Mouse (Mus musculus) testis, postnatal 10 days (tissue): ENCODE results near the gene Ptgds.

Source experiments
- DNase-seq: peaks from one replicate; pipeline ENCODE4 v3.0.0; 2021; ENCODE audit warnings: low spot score

Ptgds gene

GRCm38 (mm10) chr2:25479551-25480311, 9.9 kb upstream of the Ptgds start:
- no peak for DNase-seq

DNA sequence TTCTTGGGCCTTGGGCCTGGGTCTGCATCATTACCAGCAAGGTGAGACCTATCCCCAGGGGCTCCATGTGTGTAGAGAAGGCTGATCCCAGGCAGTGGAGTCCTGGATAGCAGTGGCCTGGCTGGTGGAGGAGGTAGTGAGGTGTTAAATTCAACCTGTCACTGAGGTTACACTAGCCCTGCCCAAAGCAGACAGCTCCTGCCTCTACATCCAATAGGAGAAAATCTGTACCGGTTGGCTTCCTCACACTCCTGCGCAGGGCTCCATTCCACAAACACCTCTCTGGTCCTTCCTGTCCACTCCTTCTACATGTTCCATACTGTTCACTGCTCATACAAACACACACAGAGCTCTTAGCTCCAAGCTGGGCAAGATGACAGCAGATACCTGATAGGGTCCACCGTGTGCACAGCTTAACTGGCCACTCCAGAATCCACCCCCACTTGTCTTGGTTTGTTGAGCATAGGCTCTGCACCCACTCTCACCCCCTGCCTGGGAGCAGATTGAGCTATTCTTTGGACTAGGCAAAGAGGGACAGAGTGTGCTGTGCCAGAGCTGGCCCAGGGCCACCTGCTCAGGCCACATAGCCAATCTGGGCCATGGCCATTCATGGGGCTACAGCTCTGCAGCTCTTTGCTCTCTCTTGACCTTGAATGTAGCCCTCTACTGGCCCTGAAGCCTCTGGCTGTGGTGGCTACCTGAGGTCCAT, 8.3 kb upstream of the Ptgds start:
- DNase-seq, result peak; percentile 71

DNA sequence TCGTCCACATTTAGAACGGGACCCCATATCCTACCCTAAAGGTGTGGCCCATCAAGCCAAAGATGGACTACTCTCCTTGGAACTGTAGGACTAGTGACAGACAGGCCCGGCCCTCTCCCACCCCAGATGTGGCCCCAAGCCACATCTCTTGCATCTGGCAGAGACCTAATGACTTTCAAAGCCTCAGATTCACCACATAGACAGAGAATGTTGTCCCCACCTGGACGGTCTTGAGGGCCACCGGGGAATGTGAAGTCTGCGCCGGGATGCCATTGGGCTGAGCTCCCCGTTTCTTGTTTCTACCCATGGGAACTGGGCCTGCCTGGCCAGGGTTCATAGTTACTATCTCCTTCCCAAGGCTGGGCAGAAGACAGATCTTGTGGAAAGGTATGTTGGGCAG, 7.7 kb upstream of the Ptgds start:
- DNase-seq, result no peak

DNA sequence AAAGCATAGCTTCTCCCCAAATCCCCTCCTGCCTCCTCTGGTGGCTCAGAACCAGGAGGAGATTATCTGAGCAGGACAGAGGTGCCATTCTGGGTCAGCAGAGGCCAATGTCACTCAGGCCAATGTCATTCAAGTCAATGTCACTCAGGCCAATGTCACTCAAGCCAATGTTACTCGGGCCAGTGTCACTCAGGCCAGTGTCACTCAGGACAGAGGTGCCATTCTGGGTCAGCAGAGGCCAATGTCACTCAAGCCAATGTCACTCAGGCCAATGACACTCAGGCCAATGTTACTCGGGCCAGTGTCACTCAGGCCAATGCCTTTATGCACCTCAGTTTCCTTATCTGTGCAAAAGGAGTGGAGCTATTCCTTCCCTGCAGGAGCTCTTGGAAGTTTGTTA, 2.7 kb upstream of the Ptgds start:
- DNase-seq, result no peak

GRCm38 (mm10) chr2:25468962-25469915, 607 bp downstream of the Ptgds start:
- DNase-seq, result peak; percentile 70

DNA sequence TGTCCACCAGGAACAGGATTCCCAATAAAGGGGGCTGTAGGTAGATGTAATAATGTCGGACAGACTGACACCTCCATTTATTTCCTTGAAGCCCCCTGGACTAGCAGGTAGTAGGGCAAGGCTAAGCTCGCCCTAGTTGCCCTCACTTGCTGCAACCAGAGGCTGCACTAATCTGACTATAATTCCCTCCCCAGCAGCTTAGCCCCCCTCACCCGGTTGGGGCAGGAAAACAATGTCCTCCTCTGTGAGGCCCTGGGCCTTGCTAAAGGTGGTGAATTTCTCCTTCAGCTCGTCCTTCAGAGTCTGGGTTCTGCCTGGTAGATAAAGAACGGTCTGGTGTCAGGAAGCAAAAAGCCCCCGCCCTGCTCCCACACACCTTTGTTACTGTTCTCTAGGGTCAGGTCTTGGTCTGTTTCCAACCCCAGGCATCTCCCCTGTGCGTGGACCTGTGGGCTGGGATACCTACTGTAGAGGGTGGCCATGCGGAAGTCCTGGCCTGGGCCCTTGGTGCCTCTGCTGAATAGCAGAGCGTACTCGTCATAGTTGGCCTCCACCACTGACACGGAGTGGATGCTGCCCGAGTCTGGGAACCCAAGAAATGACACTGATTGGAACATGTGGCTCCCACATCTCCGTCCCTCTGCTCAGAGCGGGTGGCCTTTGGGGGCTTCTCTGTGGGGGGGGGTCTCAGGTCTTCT, 2.1 kb downstream of the Ptgds start:
- peak; percentile 63 for DNase-seq

GRCm38 (mm10) chr2:25465816-25466635, 3.8 kb downstream of the Ptgds start:
- no peak for DNase-seq

DNA sequence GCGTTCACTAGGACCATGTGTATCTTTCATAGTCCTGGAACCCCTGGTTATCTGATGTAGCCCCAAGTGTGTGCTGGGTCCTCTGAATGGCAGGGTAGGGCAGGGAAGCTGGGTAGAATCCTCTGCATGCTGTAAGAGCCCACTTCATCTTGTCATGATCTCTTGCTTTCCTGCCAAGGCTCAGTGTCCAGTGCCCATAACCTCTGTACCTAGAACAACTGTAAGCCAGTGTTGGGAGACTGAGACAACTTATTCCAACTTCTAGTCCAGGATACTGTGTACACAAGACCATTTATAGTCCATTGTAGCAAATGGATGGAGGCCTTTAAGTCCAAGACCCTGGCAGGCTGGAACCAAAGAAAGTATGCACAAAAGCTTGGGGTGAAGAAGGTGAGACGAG, 4.6 kb downstream of the Ptgds start:
- DNase-seq, result no peak

DNA sequence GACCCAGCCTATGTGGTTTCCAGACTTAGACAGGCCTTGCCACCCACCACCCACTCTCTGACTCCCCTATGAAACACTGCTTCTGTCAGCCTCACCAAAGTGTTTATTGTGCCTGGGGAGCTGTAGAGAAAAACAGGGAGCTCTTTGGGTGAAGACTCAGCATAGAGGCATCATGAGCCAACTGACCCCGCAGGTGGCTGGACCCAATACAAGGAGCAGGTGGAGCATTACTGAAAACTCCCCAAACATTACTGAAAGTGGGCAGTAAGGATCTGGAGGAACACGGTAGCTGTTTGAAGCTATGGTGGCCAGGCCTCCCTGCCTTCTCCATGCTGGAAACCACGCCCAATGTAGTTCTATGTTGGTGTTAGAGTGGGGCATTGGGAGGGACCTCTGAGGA, 6.2 kb downstream of the Ptgds start:
- DNase-seq, result no peak

- DNase-seq, result no peak
Observed at GRCm38 (mm10) chr2:25461407-25461806, 8.4 kb downstream of the Ptgds start.

GRCm38 (mm10) chr2:25460551-25461309, 9.1 kb downstream of the Ptgds start, which contains the start of gene Paxx:
Gene Paxx, minus strand, starts transcription at chr2:25461094.
- DNase-seq, result peak; percentile 89

DNA sequence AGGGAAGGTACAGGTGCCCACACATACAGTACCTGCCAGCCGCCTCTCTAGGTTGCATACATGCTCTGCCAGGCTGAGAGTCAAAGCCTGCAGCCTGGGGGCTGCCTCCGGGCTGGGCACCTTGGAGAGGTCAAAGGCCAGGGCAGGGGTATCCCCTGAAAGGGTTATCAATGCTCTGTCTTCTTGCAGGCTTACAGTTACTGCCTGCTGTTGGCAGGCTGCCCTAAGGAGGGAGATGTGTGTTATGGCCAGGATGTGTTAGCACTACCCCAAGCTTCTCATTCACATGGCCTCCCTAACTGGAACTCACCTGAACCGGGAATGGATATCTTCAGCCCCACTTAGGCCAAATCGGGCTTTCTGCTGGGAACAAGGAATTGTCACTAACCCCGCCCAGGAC, 9.7 kb downstream of the Ptgds start:
- peak; percentile 62 for DNase-seq

DNA sequence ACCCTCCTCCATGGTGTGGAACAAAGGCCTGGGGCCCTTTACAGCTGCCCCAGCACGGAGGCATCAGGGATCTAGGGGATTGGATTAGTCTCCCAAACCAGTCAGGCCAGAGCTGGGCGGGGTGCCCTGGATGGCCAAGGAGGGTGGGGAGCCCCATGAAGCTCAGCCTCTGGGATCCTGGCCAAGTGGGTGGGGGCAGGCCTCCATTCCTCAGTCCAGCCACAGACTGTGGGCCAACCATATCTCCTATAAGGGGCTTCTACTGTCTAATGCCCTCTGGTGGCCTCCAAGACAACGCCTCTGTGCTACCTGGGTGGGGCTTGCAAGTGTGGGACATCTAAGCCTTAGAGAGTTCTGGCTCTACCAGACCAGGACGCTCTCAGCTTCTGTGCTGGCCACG, 10.9 kb downstream of the Ptgds start:
- DNase-seq, result peak; percentile 74

GRCm38 (mm10) chr2:25457022-25457896, 12.6 kb downstream of the Ptgds start:
- no peak for DNase-seq

GRCm38 (mm10) chr2:25456205-25456953, 13.5 kb downstream of the Ptgds start, which contains the start of gene Clic3:
Gene Clic3, plus strand, starts transcription at chr2:25456838.
- no peak for DNase-seq

DNA sequence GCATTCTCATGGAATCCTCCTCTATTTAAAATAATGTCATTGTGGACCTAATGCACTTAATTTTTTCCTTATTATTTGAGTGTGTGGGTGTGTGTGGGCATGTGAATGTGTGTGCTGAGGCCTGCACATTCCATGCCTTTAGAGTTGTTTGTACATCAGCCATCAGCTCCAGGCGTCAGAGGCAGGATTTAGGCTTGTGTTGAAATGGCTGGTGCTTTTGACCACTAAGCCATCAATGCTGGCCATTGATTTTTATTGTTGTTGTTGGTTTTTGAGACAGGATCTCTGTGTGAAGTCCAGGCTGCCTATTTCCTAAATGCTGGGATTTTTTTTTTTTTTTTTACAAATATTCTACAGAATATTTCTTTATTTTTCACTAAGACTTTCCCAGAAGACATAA, 16.9 kb downstream of the Ptgds start:
- no peak for DNase-seq

GRCm38 (mm10) chr2:25450853-25451647, 18.8 kb downstream of the Ptgds start:
- DNase-seq, result no peak
